Mouse (Mus musculus) left cerebral cortex, adult 2 months (tissue): ENCODE measurements at regions not wholly inside any gene's neighbourhood (a gene's known extent, or its start where the extent isn't known, plus 50 kb on each side); places are given as distances from the start of the nearest gene placed in this dataset.

Source experiments
- DNase-seq, 2 experiments: peaks; one replicate each; pipeline ENCODE4 v3.0.0; 2021 to 2022; ENCODE audit warnings: low spot score in 2 of 2, mixed read lengths in 1 of 2; ENCODE audit errors: extremely low spot score in 1 of 2
- H3K27ac ChIP-seq: fragments of 200-600 bp; 2 replicates; pipeline ENCODE4 v1.8.1; 2022
- H3K4me3 ChIP-seq: fragments of 200-600 bp; 2 replicates; pipeline ENCODE4 v1.8.1; 2022
- CTCF ChIP-seq: fragments of 200-600 bp; IDR thresholded peaks from 2 replicates; pipeline ENCODE4 v1.8.1; 2022; ENCODE audit warnings: antibody characterized with exemption, mild to moderate bottlenecking, moderate library complexity
- intact Hi-C: fragments of 180-260 bp; cut with DNase I; formaldehyde crosslinking; loops from one replicate; pipeline ENCODE4 v1.15.1; 2025

GRCm38 (mm10) chr17:50378141-50378727 is 84.8 kb upstream of the Dazl start:
- TF ChIP-seq CTCF, result no peak
- no peak overlapping the region; the same call in 1 of the 2 replicates for H3K27ac ChIP-seq
- no peak overlapping the region for H3K4me3 ChIP-seq
- no peak for DNase-seq
- intact Hi-C loops, result loop anchor here (1.0 kb wide), 1 partner anchor 30 kb away; no protein-coding TSS in a partner anchor

GRCm38 (mm10) chr17:50388715-50389710 is 95.6 kb upstream of the Dazl start:
- DNase-seq, result no peak
- Histone ChIP-seq H3K4me3 (no peak overlapping the region), H3K27ac (no peak overlapping the region)
- no peak for TF ChIP-seq CTCF
- intact Hi-C loops, result no loop called here

GRCm38 (mm10) chr17:50390151-50390550 is 96.7 kb upstream of the Dazl start:
- H3K4me3 ChIP-seq, result no peak overlapping the region
- no peak for DNase-seq

GRCm38 (mm10) chr17:50391207-50391606 is 97.8 kb upstream of the Dazl start:
- Histone ChIP-seq H3K27ac (peak overlapping the region; percentile 85; the same call in 1 of the 2 replicates), H3K4me3 (no peak overlapping the region)
- intact Hi-C loops, result loop anchor here (5.0 kb wide), 2 partner anchors 251 to 371 kb away; no protein-coding TSS in a partner anchor
- no peak for TF ChIP-seq CTCF
- no peak for DNase-seq

More at GRCm38 (mm10) chr17:50390151-50390550, 96.7 kb upstream of the Dazl start:
- H3K27ac ChIP-seq, result no peak overlapping the region
- intact Hi-C loops, result loop anchor here (5.0 kb wide), 2 partner anchors 252 to 372 kb away; no protein-coding TSS in a partner anchor
- TF ChIP-seq CTCF, result no peak

GRCm38 (mm10) chr17:50391996-50392395 is 98.6 kb upstream of the Dazl start:
- Histone ChIP-seq H3K27ac (peak overlapping the region; percentile 85), H3K4me3 (no peak overlapping the region)
- intact Hi-C loops, result loop anchor here (1.0 to 5.0 kb wide), 4 partner anchors 16 to 370 kb away; no protein-coding TSS in a partner anchor
- peak in 1 of 2 experiments; percentile 18 for DNase-seq
- no peak for TF ChIP-seq CTCF

- Histone ChIP-seq H3K4me3 (no peak overlapping the region), H3K27ac (peak overlapping the region; percentile 85)
- TF ChIP-seq CTCF, result no peak
- DNase-seq, result no peak
- intact Hi-C loops, result loop anchor here (1.0 to 5.0 kb wide), 4 partner anchors 16 to 370 kb away; no protein-coding TSS in a partner anchor
Measured at GRCm38 (mm10) chr17:50392428-50392827, 99.0 kb upstream of the Dazl start.

- intact Hi-C loops, result loop anchor here (1.0 to 5.0 kb wide), 4 partner anchors 15 to 369 kb away; no protein-coding TSS in a partner anchor
- Histone ChIP-seq H3K27ac (peak overlapping the region; percentile 85), H3K4me3 (no peak overlapping the region)
- no peak for DNase-seq
- TF ChIP-seq CTCF, result no peak
Measured at GRCm38 (mm10) chr17:50392966-50393365, 99.5 kb upstream of the Dazl start.

GRCm38 (mm10) chr17:50393698-50394097 is 100.3 kb upstream of the Dazl start:
- Histone ChIP-seq H3K27ac (peak overlapping the region; percentile 85; the same call in 1 of the 2 replicates), H3K4me3 (no peak overlapping the region)
- intact Hi-C loops, result loop anchor here (5.0 kb wide), 2 partner anchors 249 to 369 kb away; no protein-coding TSS in a partner anchor
- no peak for DNase-seq
- no peak for TF ChIP-seq CTCF

GRCm38 (mm10) chr17:50394801-50395200 is 101.4 kb upstream of the Dazl start:
- H3K4me3 ChIP-seq, result no peak overlapping the region
- intact Hi-C loops, result loop anchor here (5.0 kb wide), 2 partner anchors 248 to 368 kb away; no protein-coding TSS in a partner anchor
- DNase-seq, result no peak
- TF ChIP-seq CTCF, result no peak
- H3K27ac ChIP-seq, result no peak overlapping the region

- TF ChIP-seq CTCF, result no peak
- H3K4me3 ChIP-seq, result no peak overlapping the region
- H3K27ac ChIP-seq, result no peak overlapping the region
- no peak for DNase-seq
- intact Hi-C loops, result no loop called here
Measured at GRCm38 (mm10) chr17:50395669-50396068, 102.2 kb upstream of the Dazl start.

- Histone ChIP-seq H3K4me3 (no peak overlapping the region), H3K27ac (no peak overlapping the region)
- no peak for TF ChIP-seq CTCF
- DNase-seq, result no peak
- intact Hi-C loops, result no loop called here
Measured at GRCm38 (mm10) chr17:50397324-50397723, 103.9 kb upstream of the Dazl start.
